Mouse (Mus musculus): ENCODE measurements around the gene Prmt3. TPM values are rescaled to one million over a fixed set of nuclear protein-coding genes. Genes with fewer than 3 reads are reported as not detected.

Prmt3 gene
- polyA plus RNA-seq, 1 experiment = not detected

- 98% methylated on average over 7 of the region's 7 CpGs for WGBS
- Histone ChIP-seq H3K4me1 (ENCODE audit: control insufficient read depth, insufficient read depth, low read length) (0 out of 2 replicates have a peak, but pooled peaks cover 2% of the 10 kb centered on the region), H3K27ac (ENCODE audit: insufficient read depth, low read depth, low read length) (no peak overlapping the region), H3K4me3 (ENCODE audit: insufficient read depth, low read depth, low read length) (no peak overlapping the region)
- TF ChIP-seq CTCF (IDR thresholded peaks at IDR 0.05; ENCODE audit: insufficient read depth, low read depth, low read length) = no peak
- TF ChIP-seq POLR2A (IDR thresholded peaks at IDR 0.05; ENCODE audit: insufficient read depth, low read depth, low read length) = no peak
These were observed 7.0 kb downstream of the Prmt3 start for GRCm38 (mm10) chr7:49785141-49785540.

GRCm38 (mm10) chr7:49786618-49787382 is 8.7 kb downstream of the Prmt3 start:
- TF ChIP-seq POLR2A (IDR thresholded peaks at IDR 0.05; ENCODE audit: insufficient read depth, low read depth, low read length) (no peak), CTCF (IDR thresholded peaks at IDR 0.05; ENCODE audit: insufficient read depth, low read depth, low read length) (no peak)
- Histone ChIP-seq H3K4me1 (ENCODE audit: control insufficient read depth, insufficient read depth, low read length) (0 out of 2 replicates have a peak, but pooled peaks cover 2% of the 10 kb centered on the region), H3K4me3 (ENCODE audit: insufficient read depth, low read depth, low read length) (no peak overlapping the region), H3K27ac (ENCODE audit: insufficient read depth, low read depth, low read length) (no peak overlapping the region)
- 60% methylated on average over 12 of the region's 12 CpGs for WGBS

GRCm38 (mm10) chr7:49787383-49787645 is 9.2 kb downstream of the Prmt3 start:
- 64% methylated on average over 3 of the region's 3 CpGs for WGBS
- H3K4me3 ChIP-seq (ENCODE audit: insufficient read depth, low read depth, low read length) = no peak overlapping the region
- no peak overlapping the region for H3K27ac ChIP-seq (ENCODE audit: insufficient read depth, low read depth, low read length)
- TF ChIP-seq POLR2A (IDR thresholded peaks at IDR 0.05; ENCODE audit: insufficient read depth, low read depth, low read length) = no peak
- no peak for TF ChIP-seq CTCF (IDR thresholded peaks at IDR 0.05; ENCODE audit: insufficient read depth, low read depth, low read length)
- 0 out of 2 replicates have a peak, but pooled peaks cover 2% of the 10 kb centered on the region for H3K4me1 ChIP-seq (ENCODE audit: control insufficient read depth, insufficient read depth, low read length)

- WGBS = 94% methylated on average over 2 of the region's 2 CpGs
- Histone ChIP-seq H3K4me3 (ENCODE audit: insufficient read depth, low read depth, low read length) (no peak overlapping the region), H3K27ac (ENCODE audit: insufficient read depth, low read depth, low read length) (no peak overlapping the region), H3K4me1 (ENCODE audit: control insufficient read depth, insufficient read depth, low read length) (no peaks in the 10 kb centered on the region)
- TF ChIP-seq CTCF (IDR thresholded peaks at IDR 0.05; ENCODE audit: insufficient read depth, low read depth, low read length) (no peak), POLR2A (IDR thresholded peaks at IDR 0.05; ENCODE audit: insufficient read depth, low read depth, low read length) (no peak)
These were observed 16.2 kb downstream of the Prmt3 start for GRCm38 (mm10) chr7:49794304-49794703.

- no peak overlapping the region for H3K27ac ChIP-seq (ENCODE audit: insufficient read depth, low read depth, low read length)
- TF ChIP-seq CTCF (IDR thresholded peaks at IDR 0.05; ENCODE audit: insufficient read depth, low read depth, low read length) (no peak), POLR2A (IDR thresholded peaks at IDR 0.05; ENCODE audit: insufficient read depth, low read depth, low read length) (no peak)
- WGBS = 70% methylated on average over 1 of the region's 1 CpGs
- H3K4me1 ChIP-seq (ENCODE audit: control insufficient read depth, insufficient read depth, low read length) = no peaks in the 10 kb centered on the region
- no peak overlapping the region for H3K4me3 ChIP-seq (ENCODE audit: insufficient read depth, low read depth, low read length)
These were observed 19.0 kb downstream of the Prmt3 start for GRCm38 (mm10) chr7:49797171-49797570.

GRCm38 (mm10) chr7:49803511-49803910 is 25.4 kb downstream of the Prmt3 start:
- H3K4me1 ChIP-seq (ENCODE audit: control insufficient read depth, insufficient read depth, low read length) = peaks cover 2% of the 10 kb centered on the region; the same call in 1 of the 2 replicates
- no peak for TF ChIP-seq CTCF (IDR thresholded peaks at IDR 0.05; ENCODE audit: insufficient read depth, low read depth, low read length)
- TF ChIP-seq POLR2A (IDR thresholded peaks at IDR 0.05; ENCODE audit: insufficient read depth, low read depth, low read length) = no peak
- WGBS = 91% methylated on average over 6 of the region's 6 CpGs

GRCm38 (mm10) chr7:49804638-49805165 is 26.6 kb downstream of the Prmt3 start:
- Histone ChIP-seq H3K4me3 (ENCODE audit: insufficient read depth, low read depth, low read length) (no peak overlapping the region), H3K4me1 (ENCODE audit: control insufficient read depth, insufficient read depth, low read length) (peaks cover 2% of the 10 kb centered on the region; the same call in 1 of the 2 replicates), H3K27ac (ENCODE audit: insufficient read depth, low read depth, low read length) (no peak overlapping the region)
- 83% methylated on average over 5 of the region's 5 CpGs for WGBS
- no peak for TF ChIP-seq CTCF (IDR thresholded peaks at IDR 0.05; ENCODE audit: insufficient read depth, low read depth, low read length)
- TF ChIP-seq POLR2A (IDR thresholded peaks at IDR 0.05; ENCODE audit: insufficient read depth, low read depth, low read length) = no peak

More at GRCm38 (mm10) chr7:49803511-49803910, 25.4 kb downstream of the Prmt3 start:
- no peak overlapping the region for H3K27ac ChIP-seq (ENCODE audit: insufficient read depth, low read depth, low read length)
- H3K4me3 ChIP-seq (ENCODE audit: insufficient read depth, low read depth, low read length) = no peak overlapping the region

- no peak overlapping the region for H3K4me3 ChIP-seq (ENCODE audit: insufficient read depth, low read depth, low read length)
- WGBS = 71% methylated on average over 3 of the region's 3 CpGs
- H3K27ac ChIP-seq (ENCODE audit: insufficient read depth, low read depth, low read length) = no peak overlapping the region
- peaks cover 2% of the 10 kb centered on the region; the same call in 1 of the 2 replicates for H3K4me1 ChIP-seq (ENCODE audit: control insufficient read depth, insufficient read depth, low read length)
- TF ChIP-seq POLR2A (IDR thresholded peaks at IDR 0.05; ENCODE audit: insufficient read depth, low read depth, low read length) = no peak
- no peak for TF ChIP-seq CTCF (IDR thresholded peaks at IDR 0.05; ENCODE audit: insufficient read depth, low read depth, low read length)
These were observed 27.5 kb downstream of the Prmt3 start for GRCm38 (mm10) chr7:49805618-49806017.

GRCm38 (mm10) chr7:49807093-49807682 is 29.0 kb downstream of the Prmt3 start:
- Histone ChIP-seq H3K4me1 (ENCODE audit: control insufficient read depth, insufficient read depth, low read length) (peaks cover 2% of the 10 kb centered on the region; the same call in 1 of the 2 replicates), H3K27ac (ENCODE audit: insufficient read depth, low read depth, low read length) (no peak overlapping the region), H3K4me3 (ENCODE audit: insufficient read depth, low read depth, low read length) (no peak overlapping the region)
- TF ChIP-seq CTCF (IDR thresholded peaks at IDR 0.05; ENCODE audit: insufficient read depth, low read depth, low read length) (no peak), POLR2A (IDR thresholded peaks at IDR 0.05; ENCODE audit: insufficient read depth, low read depth, low read length) (no peak)
- 90% methylated on average over 9 of the region's 9 CpGs for WGBS

Data from olfactory bulb, adult 2 months (tissue).